Mouse (Mus musculus) hindbrain, embryonic 14.5 days (tissue): ENCODE measurements around the gene Lrrc4. TPM values are rescaled to one million over a fixed set of nuclear protein-coding genes. Genes with fewer than 3 reads are reported as not detected.

ENCODE experiments used
- ATAC-seq: fragments of 200-750 bp; cut with Nextera tagmentation; 2 replicates; pipeline ENCODE4 v1.8.0; 2017; ENCODE audit warnings: moderate number of reproducible peaks, mild to moderate bottlenecking, moderate TSS enrichment, moderate library complexity; ENCODE audit not compliant: low FRiP score
- DNase-seq: peaks from one replicate; pipeline ENCODE4 v3.0.0-alpha.2; 2015; ENCODE audit warnings: low spot score
- H3K27ac ChIP-seq: fragments of 300-500 bp; sonication (generic); 2 replicates; pipeline ENCODE4 v1.5.1; 2014; ENCODE audit warnings: mild to moderate bottlenecking, moderate library complexity
- H3K27me3 ChIP-seq: fragments of 300-500 bp; sonication (generic); 2 replicates; pipeline ENCODE4 v1.6.1; 2014; ENCODE audit warnings: mild to moderate bottlenecking, low read length, mixed read lengths; ENCODE audit not compliant: control insufficient read depth, insufficient read depth
- H3K36me3 ChIP-seq: fragments of 300-500 bp; sonication (generic); replicated peaks from 2 replicates; pipeline ENCODE4 v1.6.1; 2014; ENCODE audit not compliant: control insufficient read depth, insufficient read depth
- H3K4me1 ChIP-seq: fragments of 300-500 bp; sonication (generic); replicated peaks from 2 replicates; pipeline ENCODE4 v1.6.1; 2014; ENCODE audit warnings: antibody characterized with exemption, low read length, mixed read lengths; ENCODE audit not compliant: control insufficient read depth, insufficient read depth
- H3K4me2 ChIP-seq: fragments of 300-500 bp; sonication (generic); replicated peaks from 2 replicates; pipeline ENCODE4 v1.6.1; 2014; ENCODE audit warnings: mild to moderate bottlenecking, moderate library complexity
- H3K4me3 ChIP-seq: fragments of 300-500 bp; sonication (generic); replicated peaks from 2 replicates; pipeline ENCODE4 v1.5.1; 2014; ENCODE audit warnings: mild to moderate bottlenecking, low read length
- H3K9ac ChIP-seq: fragments of 300-500 bp; sonication (generic); 2 replicates; pipeline ENCODE4 v1.6.1; 2014
- H3K9me3 ChIP-seq: fragments of 300-500 bp; sonication (generic); 2 replicates; pipeline ENCODE4 v1.6.1; 2016; ENCODE audit warnings: low read length; ENCODE audit not compliant: control insufficient read depth
- WGBS: fragments of 180-500 bp; shearing (Covaris S2); extraction: QIAGEN DNeasy Blood & Tissue Kit; methylation state at CpG from one replicate; pipeline ENCODE4 v1.1.7; 2014; 5-methylcytosine and 5-hydroxymethylcytosine counted together
- polyA plus RNA-seq: library from polyadenylated mRNA; unstranded; fragments of >200 nt; fragmentation: Nextera tagmentation; extraction: Ambion mirVana; gene quantifications from 2 replicates; pipeline ENCODE4 v1.2.1, GENCODE M21; 2014

The Lrrc4 gene
- polyA plus RNA-seq, 1 experiment from 2014 or later, result 9.6 TPM

DNA sequence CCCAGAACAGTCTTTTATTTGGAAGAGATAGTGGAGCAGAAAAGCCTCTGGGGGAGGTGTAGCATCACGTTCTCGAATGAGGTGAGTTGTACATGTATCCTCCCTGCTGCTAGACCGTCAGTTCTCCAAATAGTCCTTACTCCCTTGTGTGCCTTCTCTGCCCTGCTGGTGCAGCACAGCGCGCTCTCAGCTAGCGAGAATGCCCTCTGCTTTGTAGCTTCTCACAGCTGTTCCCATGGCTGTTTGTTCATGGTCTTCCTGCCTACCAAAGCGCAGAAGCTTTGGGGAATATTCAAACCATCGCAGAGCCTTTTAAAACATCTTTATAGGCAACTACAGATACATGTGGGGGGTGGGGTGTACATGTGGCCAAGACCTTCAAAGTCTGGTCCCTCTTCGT lies 17.3 kb upstream of the Lrrc4 start:
- H3K4me2 ChIP-seq, result no peak overlapping the region
- no peak overlapping the region for H3K4me3 ChIP-seq
- 45% methylated on average over 9 of the region's 9 CpGs for WGBS
- no peaks in the 10 kb centered on the region for H3K27me3 ChIP-seq
- no peak for DNase-seq
- ATAC-seq, result peak; percentile 21
- no peaks in the 10 kb centered on the region for H3K36me3 ChIP-seq
- peak overlapping the region; percentile 52; the same call in 1 of the 2 replicates for H3K27ac ChIP-seq
- H3K9me3 ChIP-seq, result no peaks in the 10 kb centered on the region
- peaks cover 39% of the 10 kb centered on the region for H3K4me1 ChIP-seq
- no peak overlapping the region for H3K9ac ChIP-seq

DNA sequence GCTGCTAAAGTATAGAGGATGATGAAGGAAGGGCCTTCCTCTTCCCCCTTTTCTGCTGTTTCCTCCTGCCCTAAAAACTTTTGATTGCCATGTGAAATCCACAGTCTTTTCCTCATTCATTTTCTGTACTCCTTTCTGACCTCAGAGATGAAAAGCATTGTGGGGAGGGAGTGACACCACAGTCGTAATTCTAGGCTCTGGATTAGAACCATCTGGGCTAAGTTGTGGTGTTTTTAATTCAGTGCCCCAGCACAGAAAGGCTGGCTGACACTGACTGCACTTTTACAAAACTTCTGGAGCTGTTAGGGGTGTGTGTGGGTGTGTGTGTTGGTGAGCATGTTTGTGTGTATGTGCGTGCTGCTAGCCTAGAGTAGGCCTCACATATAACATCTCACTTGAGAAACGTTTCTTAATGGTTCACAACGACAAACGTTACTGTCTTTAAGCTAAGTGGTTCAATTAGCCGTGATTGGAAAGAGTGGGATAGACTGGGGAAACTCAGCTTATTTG lies 16.8 kb upstream of the Lrrc4 start:
- Histone ChIP-seq H3K27ac (no peak overlapping the region), H3K4me1 (peaks cover 34% of the 10 kb centered on the region), H3K4me3 (no peak overlapping the region), H3K9me3 (no peaks in the 10 kb centered on the region), H3K9ac (no peak overlapping the region), H3K4me2 (no peak overlapping the region), H3K27me3 (no peaks in the 10 kb centered on the region), H3K36me3 (no peaks in the 10 kb centered on the region)
- WGBS, result 61% methylated on average over 6 of the region's 6 CpGs
- DNase-seq (no peak), ATAC-seq (no peak)

DNA sequence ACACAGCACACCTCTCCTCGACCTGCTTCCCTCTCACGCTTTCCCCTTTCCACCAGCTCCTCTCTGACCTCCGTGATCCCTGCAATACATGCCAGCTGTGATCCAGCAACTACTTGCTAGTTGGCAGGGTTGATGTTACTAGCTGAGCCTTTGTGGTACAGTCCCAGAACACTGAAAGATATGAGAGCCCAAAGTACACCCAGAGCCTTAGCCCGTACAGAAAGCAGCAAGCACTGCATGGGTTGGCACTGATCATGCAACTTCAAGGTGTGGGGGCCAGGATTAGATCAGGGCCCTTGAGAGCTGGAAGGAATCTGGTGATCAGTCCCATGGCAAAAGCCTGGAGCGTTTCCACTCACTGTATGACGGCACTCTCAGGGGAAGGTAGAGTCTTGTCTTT lies 16.1 kb upstream of the Lrrc4 start:
- H3K27me3 ChIP-seq, result no peaks in the 10 kb centered on the region
- no peak overlapping the region for H3K4me3 ChIP-seq
- 66% methylated on average over 6 of the region's 6 CpGs for WGBS
- H3K4me1 ChIP-seq, result peaks cover 33% of the 10 kb centered on the region
- DNase-seq (no peak), ATAC-seq (no peak)
- no peak overlapping the region for H3K4me2 ChIP-seq
- no peak overlapping the region for H3K9ac ChIP-seq
- no peaks in the 10 kb centered on the region for H3K9me3 ChIP-seq
- no peak overlapping the region for H3K27ac ChIP-seq
- no peaks in the 10 kb centered on the region for H3K36me3 ChIP-seq

DNA sequence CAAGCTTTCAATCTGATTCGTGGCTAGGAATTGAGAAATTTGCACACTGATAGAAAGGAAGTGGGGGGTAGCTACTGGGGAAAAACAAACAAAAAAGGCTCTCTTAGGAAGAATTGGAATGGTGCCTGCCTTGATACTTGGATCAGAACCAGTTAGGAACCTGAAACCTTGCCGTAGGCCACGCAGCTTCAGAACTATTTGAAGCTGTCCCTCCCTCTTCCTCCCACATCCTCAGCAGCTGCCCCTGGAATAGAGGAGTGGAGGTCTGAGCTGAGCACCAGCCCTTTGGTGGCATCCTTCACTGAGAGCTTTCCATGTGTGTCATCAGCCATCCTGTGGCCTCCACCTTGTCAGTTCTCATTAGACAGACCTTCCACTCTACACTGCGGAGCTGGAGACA lies 14.1 kb upstream of the Lrrc4 start:
- 62% methylated on average over 4 of the region's 4 CpGs for WGBS
- Histone ChIP-seq H3K36me3 (no peaks in the 10 kb centered on the region), H3K4me1 (peaks cover 43% of the 10 kb centered on the region), H3K27ac (no peak overlapping the region), H3K4me2 (no peak overlapping the region), H3K9me3 (no peaks in the 10 kb centered on the region), H3K4me3 (no peak overlapping the region), H3K9ac (no peak overlapping the region), H3K27me3 (no peaks in the 10 kb centered on the region)
- DNase-seq (no peak), ATAC-seq (no peak)

DNA sequence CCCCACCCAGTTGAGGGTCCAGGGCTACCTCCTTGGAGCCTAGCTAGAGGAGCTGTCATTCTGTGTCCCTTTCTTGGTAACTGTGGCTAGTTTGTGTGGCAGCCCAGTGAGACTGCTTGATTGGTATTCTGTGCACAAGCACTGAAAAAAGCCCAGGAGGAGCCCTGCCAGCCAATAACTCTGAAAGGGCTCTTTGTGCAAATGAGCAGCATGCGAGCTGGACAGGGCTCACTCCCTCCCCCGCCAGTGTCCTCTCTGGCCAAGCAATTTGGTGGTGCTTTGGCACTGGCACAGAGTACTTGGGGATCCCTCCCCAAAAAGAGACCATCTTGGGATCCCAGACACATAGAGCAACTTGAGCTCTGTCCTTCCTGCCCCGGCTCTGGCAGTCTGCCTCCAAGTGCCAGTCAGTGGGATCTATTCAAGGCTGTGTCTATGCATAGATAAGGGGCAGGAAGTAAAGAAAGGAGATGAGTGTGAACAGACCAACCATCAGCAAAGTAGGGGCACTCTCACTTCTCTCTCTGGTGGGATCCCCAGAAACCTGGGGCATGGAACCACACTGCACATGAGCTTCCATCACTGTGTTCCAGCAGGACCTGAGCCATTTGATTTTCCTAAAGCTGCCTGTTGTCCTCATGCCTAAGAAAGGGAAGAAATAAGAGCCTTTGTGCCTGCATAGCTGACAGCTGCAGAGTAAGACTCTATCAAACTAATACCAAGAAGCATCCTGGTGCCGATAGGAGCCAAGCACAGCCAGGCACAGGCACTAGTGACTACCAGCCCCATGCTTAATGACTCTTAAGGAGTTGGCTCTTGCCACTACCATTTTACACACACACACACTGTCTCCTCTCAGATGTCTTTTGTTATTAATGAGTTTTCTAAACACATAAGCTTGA lies 11.1 kb upstream of the Lrrc4 start:
- no peaks in the 10 kb centered on the region for H3K27me3 ChIP-seq
- WGBS, result 21% methylated on average over 4 of the region's 4 CpGs
- no peak overlapping the region for H3K9ac ChIP-seq
- no peaks in the 10 kb centered on the region for H3K9me3 ChIP-seq
- H3K4me3 ChIP-seq, result no peak overlapping the region
- DNase-seq (peak; percentile 60), ATAC-seq (peak; percentile 91)
- H3K36me3 ChIP-seq, result no peaks in the 10 kb centered on the region
- H3K4me2 ChIP-seq, result no peak overlapping the region
- H3K27ac ChIP-seq, result peak overlapping the region; percentile 63
- H3K4me1 ChIP-seq, result peaks cover 28% of the 10 kb centered on the region

DNA sequence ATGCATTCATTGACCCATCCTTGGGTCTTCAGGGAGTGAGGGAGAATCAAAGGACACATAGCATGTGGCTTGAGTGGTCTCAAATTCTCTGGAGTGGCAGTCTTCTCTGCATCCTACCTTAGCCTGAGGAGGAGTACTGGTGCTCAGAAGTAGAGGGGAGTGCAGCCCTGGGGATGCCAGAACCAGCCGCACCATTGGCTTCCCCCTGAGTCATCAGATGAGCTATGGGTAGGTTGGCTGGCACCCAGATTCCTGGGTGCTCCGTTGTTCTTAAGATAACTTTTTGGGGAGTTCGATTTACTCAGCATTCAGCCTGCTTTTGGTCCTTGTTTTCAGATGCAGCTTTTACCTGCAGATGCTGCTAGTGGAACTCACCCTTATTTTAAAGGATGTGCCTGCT lies 10.0 kb upstream of the Lrrc4 start:
- no peaks in the 10 kb centered on the region for H3K27me3 ChIP-seq
- H3K4me2 ChIP-seq, result no peak overlapping the region
- H3K27ac ChIP-seq, result peak overlapping the region; percentile 44
- no peaks in the 10 kb centered on the region for H3K36me3 ChIP-seq
- ATAC-seq (no peak), DNase-seq (no peak)
- no peak overlapping the region for H3K4me3 ChIP-seq
- H3K9ac ChIP-seq, result no peak overlapping the region
- H3K4me1 ChIP-seq, result peaks cover 22% of the 10 kb centered on the region; the same call in 1 of the 2 replicates
- 65% methylated on average over 3 of the region's 3 CpGs for WGBS
- no peaks in the 10 kb centered on the region for H3K9me3 ChIP-seq

DNA sequence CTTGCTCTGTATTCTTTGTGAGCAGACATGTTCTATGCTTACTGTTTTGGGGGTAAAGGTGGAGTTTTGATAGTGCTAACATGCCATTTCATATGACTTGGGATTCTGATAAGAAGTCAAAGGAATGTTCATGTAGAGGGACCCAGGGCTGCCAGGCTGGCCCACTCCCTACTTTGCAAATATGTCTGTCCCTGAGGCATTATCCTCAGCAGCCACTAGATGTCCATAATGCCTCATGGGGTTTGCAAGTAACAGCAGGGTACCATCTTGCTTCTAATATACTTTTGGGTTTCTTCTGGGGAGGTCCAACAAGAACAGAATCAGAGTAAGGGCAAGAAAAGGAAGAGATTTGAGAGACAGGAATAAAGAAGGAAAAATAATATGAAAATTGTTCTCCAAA lies 5.1 kb upstream of the Lrrc4 start:
- Histone ChIP-seq H3K27ac (no peak overlapping the region), H3K27me3 (no peaks in the 10 kb centered on the region), H3K4me1 (peaks cover 10% of the 10 kb centered on the region), H3K4me2 (no peak overlapping the region), H3K9me3 (no peaks in the 10 kb centered on the region), H3K4me3 (no peak overlapping the region), H3K9ac (no peak overlapping the region), H3K36me3 (no peaks in the 10 kb centered on the region)
- no peak for DNase-seq
- ATAC-seq, result no peak

DNA sequence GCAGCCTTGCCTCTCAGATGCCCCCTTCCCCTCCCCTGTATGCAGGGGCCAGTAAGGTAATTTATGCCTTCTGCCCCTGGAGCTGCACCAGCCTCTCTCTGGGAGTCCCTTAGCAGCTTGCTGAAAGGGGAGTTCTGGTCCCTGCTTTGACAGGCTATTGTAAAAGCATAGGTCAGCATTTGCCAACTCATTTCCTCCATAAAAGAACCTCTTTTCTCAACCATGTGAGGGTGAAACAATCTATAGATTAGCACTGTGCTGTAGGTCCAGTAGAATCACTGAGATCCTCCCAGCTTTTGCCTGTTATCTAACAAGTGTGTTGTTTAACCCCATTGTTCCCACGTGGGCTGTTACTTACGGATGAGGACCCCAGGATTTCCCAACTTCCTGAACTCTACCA lies 2.5 kb upstream of the Lrrc4 start:
- peaks cover 8% of the 10 kb centered on the region; the same call in 1 of the 2 replicates for H3K36me3 ChIP-seq
- H3K4me2 ChIP-seq, result peak overlapping the region; percentile 91
- H3K27me3 ChIP-seq, result no peaks in the 10 kb centered on the region
- DNase-seq, result no peak
- peak overlapping the region; percentile 92 for H3K4me3 ChIP-seq
- peak overlapping the region; percentile 97; the same call in 1 of the 2 replicates for H3K27ac ChIP-seq
- peak overlapping the region; percentile 97 for H3K9ac ChIP-seq
- no peak for ATAC-seq
- WGBS, result 30% methylated on average over 2 of the region's 2 CpGs
- H3K9me3 ChIP-seq, result no peaks in the 10 kb centered on the region
- H3K4me1 ChIP-seq, result peaks cover 31% of the 10 kb centered on the region

DNA sequence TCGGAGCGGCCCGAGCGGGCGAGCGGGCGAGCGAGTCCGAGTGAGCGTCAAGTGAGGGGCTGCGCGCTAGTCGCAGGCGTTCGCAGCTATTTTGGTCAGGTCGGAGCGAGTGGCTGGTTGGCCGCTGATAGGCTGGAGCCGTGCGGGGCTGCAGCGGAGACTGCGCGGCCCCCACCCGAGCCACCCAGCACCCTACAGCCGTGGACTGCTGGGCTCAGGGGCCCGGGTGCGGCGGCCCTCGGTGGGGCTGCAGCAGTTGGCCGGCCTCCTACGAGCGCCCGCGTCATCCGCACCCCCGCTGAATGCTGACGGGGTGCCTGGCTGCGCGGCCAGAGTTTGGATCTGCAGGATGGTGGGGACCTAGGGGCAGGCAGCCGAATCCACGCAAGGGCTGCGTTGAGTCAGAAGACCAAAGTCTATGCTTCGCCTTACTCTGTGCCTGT lies 1.9 kb upstream of the Lrrc4 start:
- under 1% methylated on average over 36 of the region's 43 CpGs for WGBS
- Histone ChIP-seq H3K9ac (peak overlapping the region; percentile 97), H3K36me3 (peaks cover 8% of the 10 kb centered on the region; the same call in 1 of the 2 replicates), H3K27ac (peak overlapping the region; percentile 97), H3K4me1 (peaks cover 36% of the 10 kb centered on the region), H3K27me3 (no peaks in the 10 kb centered on the region), H3K4me3 (peak overlapping the region; percentile 92), H3K4me2 (peak overlapping the region; percentile 91), H3K9me3 (no peaks in the 10 kb centered on the region)
- ATAC-seq (peak; percentile 70), DNase-seq (no peak)
